Mouse (Mus musculus): ENCODE results near the gene Inf2.
A peak's percentile ranks its signal among the peaks of the same experiment; 100 is the strongest.

The Inf2 gene

GRCm38 (mm10) chr12:112627097-112627881, 38.7 kb downstream of the Inf2 start:
- no peak for DNase-seq (ENCODE audit: low read depth)

GRCm38 (mm10) chr12:112628197-112628596, 39.6 kb downstream of the Inf2 start:
- no peak for DNase-seq (ENCODE audit: low read depth)

- DNase-seq (ENCODE audit: low read depth) = peak; percentile 63
Observed at GRCm38 (mm10) chr12:112628928-112629721, 40.5 kb downstream of the Inf2 start.

- no peak for DNase-seq (ENCODE audit: low read depth)
Observed at GRCm38 (mm10) chr12:112630029-112630428, 41.4 kb downstream of the Inf2 start.

GRCm38 (mm10) chr12:112630796-112631195, 42.2 kb downstream of the Inf2 start:
- no peak for DNase-seq (ENCODE audit: low read depth)

GRCm38 (mm10) chr12:112631472-112631871, 42.9 kb downstream of the Inf2 start:
- no peak for DNase-seq (ENCODE audit: low read depth)

- DNase-seq (ENCODE audit: low read depth) = no peak
Observed at GRCm38 (mm10) chr12:112632084-112632777, 43.6 kb downstream of the Inf2 start.

- DNase-seq (ENCODE audit: low read depth) = no peak
Observed at GRCm38 (mm10) chr12:112632907-112633306, 44.3 kb downstream of the Inf2 start.

- no peak for DNase-seq (ENCODE audit: low read depth)
Observed at GRCm38 (mm10) chr12:112633686-112634085, 45.1 kb downstream of the Inf2 start.

- DNase-seq (ENCODE audit: low read depth) = no peak
Observed at GRCm38 (mm10) chr12:112639526-112639925, 50.9 kb downstream of the Inf2 start.

- no peak for DNase-seq (ENCODE audit: low read depth)
Observed at GRCm38 (mm10) chr12:112643126-112643525, 54.5 kb downstream of the Inf2 start.

- peak; percentile 94 for DNase-seq (ENCODE audit: low read depth)
Observed at GRCm38 (mm10) chr12:112644180-112644854, 55.7 kb downstream of the Inf2 start, which contains the start of gene Siva1. Gene Siva1 (plus strand): TSS chr12:112644679.

- DNase-seq (ENCODE audit: low read depth) = no peak
Observed at GRCm38 (mm10) chr12:112644855-112645506, 56.4 kb downstream of the Inf2 start.

- no peak for DNase-seq (ENCODE audit: low read depth)
Observed at GRCm38 (mm10) chr12:112646139-112646538, 57.6 kb downstream of the Inf2 start.

GRCm38 (mm10) chr12:112648081-112648480, 59.5 kb downstream of the Inf2 start:
- DNase-seq (ENCODE audit: low read depth) = no peak

- DNase-seq (ENCODE audit: low read depth) = no peak
Observed at GRCm38 (mm10) chr12:112651778-112652439, 63.3 kb downstream of the Inf2 start.

- DNase-seq (ENCODE audit: low read depth) = peak; percentile 78
Observed at GRCm38 (mm10) chr12:112653157-112653824, 64.7 kb downstream of the Inf2 start.

- no peak for DNase-seq (ENCODE audit: low read depth)
Observed at GRCm38 (mm10) chr12:112654076-112654475, 65.5 kb downstream of the Inf2 start.

- DNase-seq (ENCODE audit: low read depth) = no peak
Observed at GRCm38 (mm10) chr12:112658619-112659018, 70.0 kb downstream of the Inf2 start.

- no peak for DNase-seq (ENCODE audit: low read depth)
Observed at GRCm38 (mm10) chr12:112659109-112659508, 70.5 kb downstream of the Inf2 start.

Data from c-Kit-positive CD71-negative TER-119-negative erythroid progenitor cells, embryonic 14.5 days (primary cell).